Mouse (Mus musculus): Measurements from ENCODE around the gene Kif1a. TPM values are rescaled to one million over a fixed set of nuclear protein-coding genes. Genes with fewer than 3 reads are reported as not detected.

Gene Kif1a
- polyA plus RNA-seq, 1 experiment from 2014 or later = 272 TPM

DNA sequence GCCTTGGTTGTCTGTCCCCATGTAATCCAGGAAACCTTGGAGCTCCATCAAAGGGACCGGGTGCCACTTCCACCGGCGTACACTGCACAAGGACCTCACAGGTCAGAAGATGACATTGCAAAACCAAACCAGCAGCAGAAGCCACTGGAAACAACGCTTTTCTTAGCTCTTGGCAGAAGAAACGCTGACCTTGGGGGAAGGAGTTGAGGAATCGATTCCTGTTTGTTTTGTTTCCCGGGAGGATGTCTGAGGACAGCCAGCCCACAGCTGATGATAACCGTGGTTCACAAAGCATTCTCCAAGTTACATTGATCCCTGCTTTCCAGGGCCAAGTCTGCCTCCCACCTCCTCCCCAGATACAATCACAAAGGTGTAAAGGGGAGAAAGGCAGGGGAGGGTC is 22.3 kb upstream of the Kif1a start:
- 83% methylated on average over 8 of the region's 8 CpGs for whole genome bisulfite sequencing
- Histone ChIP-seq H3K4me2 (replicated peaks) (no peak overlapping the region), H3K27ac (no peak overlapping the region), H3K27me3 (no peaks in the 10 kb centered on the region), H3K4me1 (replicated peaks) (no peaks in the 10 kb centered on the region), H3K9ac (replicated peaks) (no peak overlapping the region), H3K4me3 (replicated peaks) (no peak overlapping the region), H3K36me3 (no peaks in the 10 kb centered on the region), H3K9me3 (no peaks in the 10 kb centered on the region)
- no peak for ATAC-seq

DNA sequence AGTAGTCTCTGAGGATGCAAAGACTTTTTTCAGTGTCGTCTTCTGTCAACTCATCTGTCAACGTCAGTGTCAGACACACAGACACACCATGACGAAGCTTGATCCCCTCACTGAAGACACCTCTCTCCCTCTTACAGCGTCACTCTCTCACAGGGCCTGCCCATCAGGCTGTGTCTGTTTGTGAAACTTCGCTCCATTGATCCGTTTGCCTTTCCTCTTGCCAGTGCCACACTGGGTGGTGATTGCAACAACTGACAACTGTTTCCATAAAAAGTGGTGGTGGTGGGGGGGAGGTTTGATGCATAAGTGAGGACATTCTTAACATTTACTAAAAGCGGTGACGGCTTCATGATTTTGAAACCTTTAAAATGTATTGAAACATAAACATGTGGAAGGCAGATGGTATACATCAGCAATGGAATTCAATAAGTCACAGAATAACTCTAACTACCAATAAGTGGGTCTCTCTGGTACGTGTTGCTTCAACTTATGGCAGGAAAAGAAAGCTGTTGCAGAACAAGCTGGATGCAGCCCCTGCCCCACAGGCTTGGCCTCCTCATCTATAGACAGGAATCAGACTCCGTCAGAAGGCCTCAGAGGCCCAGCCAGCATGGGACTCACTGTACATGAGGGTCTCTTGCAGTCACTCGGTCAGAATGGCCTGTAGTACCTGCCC is 21.6 kb upstream of the Kif1a start:
- no peak for ATAC-seq
- H3K27ac ChIP-seq = no peak overlapping the region
- no peak overlapping the region for H3K4me2 ChIP-seq (replicated peaks)
- no peaks in the 10 kb centered on the region for H3K4me1 ChIP-seq (replicated peaks)
- WGBS = 85% methylated on average over 11 of the region's 11 CpGs
- no peaks in the 10 kb centered on the region for H3K27me3 ChIP-seq
- no peaks in the 10 kb centered on the region for H3K9me3 ChIP-seq
- no peaks in the 10 kb centered on the region for H3K36me3 ChIP-seq
- H3K4me3 ChIP-seq (replicated peaks) = no peak overlapping the region
- no peak overlapping the region for H3K9ac ChIP-seq (replicated peaks)

DNA sequence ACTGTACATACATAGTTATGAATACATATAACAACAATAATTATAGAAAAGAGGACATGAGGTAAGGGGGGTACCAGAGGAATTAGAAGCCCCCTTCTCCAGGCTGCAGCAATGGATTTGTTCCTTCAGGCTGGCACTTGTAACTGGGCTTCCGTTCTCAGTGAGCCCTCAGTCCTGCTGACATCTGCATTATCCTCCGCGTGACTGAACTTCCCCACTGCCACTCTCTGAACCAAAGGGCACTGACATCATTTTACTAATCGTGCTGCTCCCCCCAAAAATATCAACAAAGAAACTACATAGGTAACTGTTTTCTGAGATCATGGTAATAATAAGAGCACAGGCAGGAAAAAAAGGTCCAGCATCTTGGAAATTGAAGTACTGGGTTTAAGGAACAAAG is 17.1 kb upstream of the Kif1a start:
- Histone ChIP-seq H3K4me1 (replicated peaks) (peaks cover 10% of the 10 kb centered on the region), H3K4me2 (replicated peaks) (no peak overlapping the region), H3K27me3 (no peaks in the 10 kb centered on the region), H3K9ac (replicated peaks) (no peak overlapping the region), H3K27ac (no peak overlapping the region), H3K36me3 (no peaks in the 10 kb centered on the region), H3K9me3 (no peaks in the 10 kb centered on the region), H3K4me3 (replicated peaks) (no peak overlapping the region)
- ATAC-seq = no peak
- 39% methylated on average over 4 of the region's 4 CpGs for WGBS

DNA sequence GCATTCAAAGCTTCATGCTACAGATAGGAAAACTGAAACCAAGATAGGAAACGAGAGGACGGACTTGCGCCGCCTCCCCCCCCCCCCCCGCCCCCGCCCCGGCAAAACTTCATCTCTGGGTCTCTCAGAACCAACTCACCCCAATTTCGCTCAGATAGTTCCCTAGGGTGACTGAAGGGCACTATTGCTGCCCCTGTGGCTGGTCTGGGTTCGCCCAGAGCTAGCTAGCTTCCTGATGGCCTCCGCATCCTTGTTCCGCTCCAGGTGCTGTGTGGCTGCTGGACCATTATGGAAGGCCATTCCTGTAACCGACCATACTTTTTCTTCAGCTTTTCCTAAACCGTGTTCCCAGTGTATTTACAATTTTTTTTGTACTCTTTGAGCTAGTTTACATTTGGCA is 13.7 kb upstream of the Kif1a start:
- no peaks in the 10 kb centered on the region for H3K9me3 ChIP-seq
- H3K4me3 ChIP-seq (replicated peaks) = peak overlapping the region; percentile 39
- H3K36me3 ChIP-seq = no peaks in the 10 kb centered on the region
- H3K27ac ChIP-seq = peak overlapping the region; percentile 73
- H3K4me1 ChIP-seq (replicated peaks) = peaks cover 10% of the 10 kb centered on the region
- ATAC-seq = peak; percentile 85
- peak overlapping the region; percentile 56 for H3K9ac ChIP-seq (replicated peaks)
- H3K4me2 ChIP-seq (replicated peaks) = peak overlapping the region; percentile 67
- WGBS = 15% methylated on average over 13 of the region's 13 CpGs
- no peaks in the 10 kb centered on the region for H3K27me3 ChIP-seq

DNA sequence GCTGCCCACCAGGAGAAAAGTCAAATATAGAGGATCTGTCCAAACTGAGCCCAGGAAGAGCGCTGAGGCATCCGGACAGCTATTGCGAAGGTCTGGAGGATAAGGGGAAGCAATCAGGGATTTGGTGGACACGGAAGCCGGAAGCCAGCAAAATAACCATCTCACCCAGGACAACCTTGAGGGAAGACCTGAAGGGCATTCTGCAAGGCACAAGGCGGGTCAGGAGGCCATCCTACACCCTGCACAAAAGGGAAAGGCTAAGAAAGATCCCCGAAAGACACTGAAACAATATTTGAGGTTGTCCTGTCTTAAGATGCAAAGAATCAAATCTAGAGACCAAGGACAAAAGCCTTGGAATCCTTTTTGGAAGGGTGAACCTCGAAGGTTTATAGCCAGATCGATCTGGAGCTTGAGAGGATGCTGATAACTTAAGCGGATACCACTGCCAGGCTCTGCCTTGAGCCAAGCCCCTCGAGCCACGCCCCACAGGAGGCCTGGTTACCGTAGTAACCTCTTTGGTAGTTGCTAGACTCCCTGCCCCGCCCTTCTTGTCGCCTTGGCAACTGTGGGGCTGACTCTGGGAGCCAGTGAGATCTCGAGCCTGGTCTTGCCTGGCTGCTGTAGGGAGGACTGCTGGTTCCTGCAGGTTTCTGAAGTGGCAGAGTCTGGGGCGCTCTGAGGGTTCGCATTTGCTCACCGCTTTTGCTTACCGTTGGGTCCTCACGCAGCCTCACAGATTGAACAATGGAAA is 13.1 kb upstream of the Kif1a start:
- Histone ChIP-seq H3K4me3 (replicated peaks) (peak overlapping the region; percentile 39), H3K9me3 (no peaks in the 10 kb centered on the region), H3K9ac (replicated peaks) (peak overlapping the region; percentile 56), H3K27me3 (no peaks in the 10 kb centered on the region), H3K27ac (peak overlapping the region; percentile 73), H3K4me2 (replicated peaks) (peak overlapping the region; percentile 67), H3K4me1 (replicated peaks) (peaks cover 10% of the 10 kb centered on the region), H3K36me3 (no peaks in the 10 kb centered on the region)
- peak; percentile 100 for ATAC-seq
- 21% methylated on average over 21 of the region's 21 CpGs for WGBS

DNA sequence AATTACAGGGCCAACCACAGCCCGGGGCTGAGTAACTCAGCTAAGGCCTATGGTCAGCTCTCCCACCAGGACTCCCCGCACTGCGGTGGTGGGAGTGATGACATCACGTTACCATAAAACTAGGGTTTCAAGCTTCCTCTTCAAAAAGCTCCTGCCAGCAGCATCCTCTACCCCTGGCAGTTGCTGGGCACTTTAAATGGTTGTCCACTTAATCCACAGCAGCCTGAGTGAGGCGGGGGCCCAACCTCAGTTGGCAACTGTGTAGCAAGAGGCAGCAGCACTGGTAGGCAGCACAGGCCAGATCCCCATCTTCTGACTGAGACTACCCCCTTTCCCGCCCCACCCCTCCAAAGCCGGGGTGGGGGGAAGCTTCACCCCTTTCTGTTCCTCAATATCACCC is 949 bp upstream of the Kif1a start:
- peaks cover 32% of the 10 kb centered on the region for H3K4me1 ChIP-seq (replicated peaks)
- ATAC-seq = no peak
- 0 out of 2 replicates have a peak overlapping the region, but pooled peaks have one; percentile 91 for H3K27ac ChIP-seq
- peak overlapping the region; percentile 96; the same call in 1 of the 2 replicates for H3K4me2 ChIP-seq (replicated peaks)
- WGBS = 75% methylated on average over 7 of the region's 7 CpGs
- 0 out of 2 replicates have a peak, but pooled peaks cover 2% of the 10 kb centered on the region for H3K36me3 ChIP-seq
- H3K9me3 ChIP-seq = no peaks in the 10 kb centered on the region
- H3K27me3 ChIP-seq = peaks cover 7% of the 10 kb centered on the region
- peak overlapping the region; percentile 89; the same call in 1 of the 2 replicates for H3K9ac ChIP-seq (replicated peaks)
- H3K4me3 ChIP-seq (replicated peaks) = peak overlapping the region; percentile 73; the same call in 1 of the 2 replicates

DNA sequence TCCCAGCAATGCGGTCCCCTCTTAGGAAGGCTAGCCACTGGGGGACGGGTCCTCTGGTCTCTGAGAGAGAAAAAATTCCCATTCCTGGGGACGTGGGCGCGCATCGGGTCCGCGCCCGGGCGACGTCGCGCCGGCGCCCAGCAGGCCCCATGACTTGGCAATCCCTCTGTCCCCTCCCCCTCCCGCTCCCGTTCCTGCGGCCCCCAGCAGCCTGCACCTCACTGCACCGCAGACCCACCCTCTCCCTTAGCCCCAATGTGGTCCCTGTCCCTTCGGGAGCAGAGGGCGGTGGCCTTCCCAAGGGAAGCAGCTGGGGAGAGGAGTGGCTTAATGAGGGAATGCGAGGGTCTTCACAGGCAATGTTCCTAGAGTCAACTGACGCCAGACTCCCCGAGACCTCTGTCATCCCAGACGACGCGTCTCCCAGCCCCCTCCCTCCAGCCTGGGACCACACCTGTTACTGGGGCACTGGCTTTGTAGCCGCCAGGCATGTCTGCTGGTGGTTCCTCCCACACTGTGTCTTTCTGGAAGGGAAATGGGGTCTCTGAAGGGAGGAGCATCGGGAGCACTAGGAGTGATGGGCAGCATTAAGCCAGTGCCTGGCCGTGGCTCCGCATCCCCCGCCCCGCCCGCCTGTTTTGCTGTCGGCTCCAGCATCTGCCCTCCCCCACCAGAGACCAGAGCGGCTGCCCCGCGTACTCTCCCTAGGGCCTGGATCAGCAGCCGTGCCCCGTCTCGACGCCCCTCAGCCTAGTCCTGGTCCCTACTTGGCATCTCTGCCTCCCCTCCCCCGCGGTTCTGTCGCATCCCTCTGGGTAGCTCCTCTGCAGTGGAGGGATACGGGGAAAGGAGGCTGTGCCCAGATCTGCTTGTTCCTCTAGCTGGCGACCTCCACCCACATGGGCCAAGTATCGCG is 917 bp downstream of the Kif1a start:
- H3K27me3 ChIP-seq = peaks cover 7% of the 10 kb centered on the region
- peaks cover 39% of the 10 kb centered on the region for H3K4me1 ChIP-seq (replicated peaks)
- H3K36me3 ChIP-seq = peaks cover 8% of the 10 kb centered on the region; the same call in 1 of the 2 replicates
- H3K4me3 ChIP-seq (replicated peaks) = peak overlapping the region; percentile 73
- peak overlapping the region; percentile 91 for H3K27ac ChIP-seq
- peak overlapping the region; percentile 89 for H3K9ac ChIP-seq (replicated peaks)
- WGBS = 1% methylated on average over 49 of the region's 49 CpGs
- no peaks in the 10 kb centered on the region for H3K9me3 ChIP-seq
- peak overlapping the region; percentile 96 for H3K4me2 ChIP-seq (replicated peaks)
- ATAC-seq = peak; percentile 71

DNA sequence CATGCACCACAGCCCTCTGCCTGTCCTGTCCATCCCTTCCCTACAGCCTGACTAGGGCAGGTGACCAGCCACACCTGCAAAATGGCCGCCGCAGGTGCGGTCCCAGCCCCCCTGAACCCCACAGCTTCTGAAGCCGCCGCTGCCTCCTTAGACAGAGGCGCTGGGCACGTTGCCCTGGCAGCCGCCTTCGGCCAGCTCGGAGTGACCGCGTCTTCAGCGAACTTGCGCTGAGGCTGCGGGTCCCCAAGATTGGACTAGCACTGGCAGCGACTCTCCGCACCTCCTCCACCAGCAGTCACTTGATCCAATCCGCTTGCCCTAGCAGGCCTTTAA is 1.5 kb downstream of the Kif1a start:
- peak overlapping the region; percentile 89 for H3K9ac ChIP-seq (replicated peaks)
- peaks cover 7% of the 10 kb centered on the region for H3K27me3 ChIP-seq
- H3K4me3 ChIP-seq (replicated peaks) = peak overlapping the region; percentile 73
- H3K4me1 ChIP-seq (replicated peaks) = peaks cover 45% of the 10 kb centered on the region
- 2% methylated on average over 17 of the region's 18 CpGs for WGBS
- peak overlapping the region; percentile 96 for H3K4me2 ChIP-seq (replicated peaks)
- H3K36me3 ChIP-seq = peaks cover 8% of the 10 kb centered on the region; the same call in 1 of the 2 replicates
- H3K27ac ChIP-seq = peak overlapping the region; percentile 91
- peak; percentile 3 for ATAC-seq
- no peaks in the 10 kb centered on the region for H3K9me3 ChIP-seq

DNA sequence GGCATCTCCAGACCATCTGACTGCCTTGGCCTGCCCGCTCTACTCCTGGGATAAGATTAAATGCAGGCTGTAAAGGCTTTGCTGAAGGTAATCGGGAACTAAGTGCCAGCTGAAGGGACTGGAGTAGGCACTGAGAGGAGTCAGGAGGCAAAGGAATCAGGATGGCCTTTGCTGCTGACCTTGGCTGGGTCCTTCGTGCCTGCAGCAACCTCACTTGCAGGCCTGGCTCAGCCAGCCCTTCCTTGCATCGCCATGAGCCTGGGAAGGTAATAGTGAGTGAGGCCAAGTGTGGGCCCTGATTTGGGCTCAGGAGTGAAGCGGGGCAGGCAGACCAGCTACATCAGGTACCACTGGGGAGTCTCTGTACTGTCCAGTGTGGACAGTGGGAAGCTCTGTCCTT is 2.8 kb downstream of the Kif1a start:
- H3K27me3 ChIP-seq = peaks cover 7% of the 10 kb centered on the region
- H3K4me3 ChIP-seq (replicated peaks) = peak overlapping the region; percentile 73
- no peak for ATAC-seq
- H3K27ac ChIP-seq = no peak overlapping the region
- peaks cover 52% of the 10 kb centered on the region for H3K4me1 ChIP-seq (replicated peaks)
- H3K4me2 ChIP-seq (replicated peaks) = peak overlapping the region; percentile 96
- WGBS = 86% methylated on average over 5 of the region's 5 CpGs
- no peaks in the 10 kb centered on the region for H3K9me3 ChIP-seq
- peaks cover 8% of the 10 kb centered on the region; the same call in 1 of the 2 replicates for H3K36me3 ChIP-seq
- H3K9ac ChIP-seq (replicated peaks) = peak overlapping the region; percentile 89; the same call in 1 of the 2 replicates

DNA sequence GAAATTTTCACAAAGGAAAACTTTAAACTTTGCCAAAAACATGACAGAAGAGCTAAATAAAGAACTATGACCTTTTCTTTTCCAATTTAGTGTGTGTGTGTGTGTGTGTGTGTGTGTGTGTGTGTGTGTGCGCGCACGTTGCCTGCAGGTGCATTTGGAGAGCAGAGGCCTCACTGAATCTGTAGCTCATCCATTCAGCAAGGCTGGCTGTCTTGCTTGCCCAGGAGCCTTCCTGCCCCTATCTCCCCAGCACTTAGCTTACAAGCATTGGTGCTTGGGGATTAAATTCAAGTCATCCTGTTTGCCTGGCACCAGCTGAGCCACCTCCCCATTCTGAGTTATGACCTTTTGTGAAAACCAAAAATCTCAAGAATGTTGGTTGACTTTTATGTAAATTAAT is 9.2 kb downstream of the Kif1a start:
- Histone ChIP-seq H3K4me2 (replicated peaks) (no peak overlapping the region), H3K27me3 (no peaks in the 10 kb centered on the region), H3K9me3 (no peaks in the 10 kb centered on the region), H3K9ac (replicated peaks) (no peak overlapping the region), H3K27ac (no peak overlapping the region), H3K36me3 (peaks cover 14% of the 10 kb centered on the region), H3K4me3 (replicated peaks) (no peak overlapping the region), H3K4me1 (replicated peaks) (peaks cover 24% of the 10 kb centered on the region)
- no peak for ATAC-seq
- WGBS = 78% methylated on average over 3 of the region's 3 CpGs

DNA sequence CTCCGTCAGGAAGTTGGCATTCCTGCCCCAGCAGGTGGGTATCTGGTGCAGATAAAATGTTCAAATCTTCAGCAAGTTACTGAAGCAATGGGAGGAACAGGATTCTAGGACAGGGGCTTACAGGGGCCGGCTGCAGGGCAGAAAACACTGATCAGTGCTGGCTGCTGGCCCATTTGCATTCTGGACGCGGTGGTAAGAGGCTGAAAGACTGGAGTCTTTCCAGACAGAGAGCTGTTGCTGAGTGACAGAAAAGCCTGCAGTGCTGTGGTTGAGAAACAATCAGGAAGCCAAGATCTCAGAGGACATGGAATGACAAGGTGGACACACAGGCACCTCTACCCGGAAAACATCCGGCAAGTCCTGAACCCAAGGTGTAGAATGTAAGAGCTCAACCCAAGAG is 16.6 kb downstream of the Kif1a start:
- H3K4me1 ChIP-seq (replicated peaks) = peaks cover 24% of the 10 kb centered on the region
- 33% methylated on average over 6 of the region's 6 CpGs for WGBS
- ATAC-seq = no peak
- H3K27ac ChIP-seq = peak overlapping the region; percentile 57
- H3K4me2 ChIP-seq (replicated peaks) = no peak overlapping the region
- H3K4me3 ChIP-seq (replicated peaks) = no peak overlapping the region
- H3K27me3 ChIP-seq = no peaks in the 10 kb centered on the region
- peaks cover 48% of the 10 kb centered on the region for H3K36me3 ChIP-seq
- no peak overlapping the region for H3K9ac ChIP-seq (replicated peaks)
- no peaks in the 10 kb centered on the region for H3K9me3 ChIP-seq

Data from midbrain, embryonic 13.5 days (tissue).